Mouse (Mus musculus) retina, postnatal 7 days (tissue): ENCODE data around the gene Tspan7.

ENCODE experiments used
- DNase-seq: peaks from one replicate; pipeline ENCODE4 v3.0.0-alpha.2; 2012; ENCODE audit warnings: low read depth, low spot score

The Tspan7 gene

DNA sequence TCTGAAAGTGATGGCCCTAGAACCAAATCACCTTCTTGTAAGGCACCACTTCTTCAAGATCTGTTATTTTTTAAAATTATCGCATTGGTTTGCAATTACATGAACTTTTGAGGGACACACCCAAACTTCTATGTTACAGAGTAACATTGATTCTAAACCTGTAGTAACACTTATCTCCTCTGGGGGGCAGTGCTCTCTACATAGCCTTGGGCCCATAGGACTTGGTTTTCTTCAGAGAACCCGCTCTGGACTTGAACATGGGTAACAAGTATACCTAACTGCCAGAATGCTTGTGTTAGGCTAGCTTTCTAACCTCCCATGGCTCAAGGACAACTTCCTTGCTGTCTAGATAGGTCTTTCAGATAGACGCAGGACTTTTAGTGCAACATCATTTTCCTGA, 64.8 kb downstream of the Tspan7 start:
- DNase-seq: no peak

DNA sequence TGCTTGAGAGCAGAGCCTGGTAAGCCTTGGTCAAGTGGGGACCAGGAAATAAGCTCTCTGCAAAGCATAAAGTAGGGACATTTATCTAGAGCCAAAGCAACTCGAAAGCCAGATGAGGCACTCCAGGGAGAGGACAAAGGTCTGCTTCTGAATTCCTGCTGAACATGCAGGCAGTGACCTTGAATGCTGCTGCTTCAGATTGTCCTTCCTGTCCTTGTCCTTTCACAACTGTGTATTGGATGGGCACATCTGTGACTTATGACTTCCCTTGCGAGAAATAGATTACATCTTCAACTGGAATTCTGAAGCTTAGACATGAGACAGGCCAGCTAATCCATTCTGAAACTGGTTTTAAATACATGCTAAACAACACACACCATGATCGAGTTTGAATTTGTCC, 71.9 kb downstream of the Tspan7 start:
- DNase-seq: no peak

DNA sequence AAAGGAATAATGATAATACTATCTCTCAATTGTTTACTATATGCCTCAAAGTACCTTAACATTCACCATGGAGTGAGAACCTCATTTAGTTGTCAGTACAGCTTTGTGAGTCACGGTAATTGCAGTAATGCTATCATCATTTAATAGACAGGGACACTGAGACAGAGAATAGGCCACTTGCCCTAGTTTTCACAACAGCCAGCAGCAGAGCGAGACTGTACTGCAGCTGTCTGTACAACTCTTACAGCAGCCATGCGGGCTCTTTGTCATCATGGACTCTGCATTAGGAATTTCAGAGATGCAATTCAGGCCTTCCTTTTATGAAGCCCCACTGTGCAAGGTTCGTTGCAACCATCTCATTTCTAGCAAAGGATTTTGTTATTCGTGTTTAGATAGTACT, 72.6 kb downstream of the Tspan7 start:
- no peak for DNase-seq

DNA sequence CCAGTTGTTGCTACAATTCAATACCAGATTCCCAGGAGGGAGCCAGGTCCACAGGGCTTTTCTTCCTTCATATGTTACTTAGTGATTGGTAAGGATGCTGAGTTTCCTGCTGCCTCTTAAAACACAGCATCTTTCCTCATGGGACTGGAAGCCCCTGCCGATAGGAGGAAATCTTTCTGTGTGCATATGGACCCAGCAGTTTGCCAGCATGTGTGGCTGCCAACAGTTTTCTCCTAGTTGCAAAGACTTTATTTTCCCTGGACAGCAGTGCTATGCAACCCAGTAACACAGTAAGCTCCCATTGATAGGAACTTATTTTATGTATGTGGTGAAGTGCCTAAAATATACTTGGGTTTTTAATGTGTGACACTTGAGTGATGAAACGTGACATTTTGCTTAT, 73.7 kb downstream of the Tspan7 start:
- no peak for DNase-seq

DNA sequence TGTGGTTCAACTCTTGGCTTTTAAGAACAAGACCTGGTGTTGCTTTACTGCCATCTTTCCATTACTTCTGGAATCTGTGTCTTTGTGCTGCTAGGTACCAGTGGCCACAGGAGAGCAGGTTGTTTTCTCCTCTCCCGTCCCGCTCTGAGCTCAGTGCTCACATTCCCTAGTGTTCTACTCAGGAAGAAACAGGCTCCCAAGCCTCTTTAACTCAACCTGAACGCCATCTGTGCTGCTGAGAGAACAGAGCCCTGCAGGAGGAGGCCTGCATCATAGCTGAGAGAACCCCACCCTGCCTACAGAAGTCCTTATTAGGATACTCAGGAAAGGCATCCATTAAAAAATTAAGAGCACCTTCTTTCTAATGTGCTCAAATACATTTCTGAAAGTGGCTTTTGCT, 80.9 kb downstream of the Tspan7 start:
- no peak for DNase-seq

DNA sequence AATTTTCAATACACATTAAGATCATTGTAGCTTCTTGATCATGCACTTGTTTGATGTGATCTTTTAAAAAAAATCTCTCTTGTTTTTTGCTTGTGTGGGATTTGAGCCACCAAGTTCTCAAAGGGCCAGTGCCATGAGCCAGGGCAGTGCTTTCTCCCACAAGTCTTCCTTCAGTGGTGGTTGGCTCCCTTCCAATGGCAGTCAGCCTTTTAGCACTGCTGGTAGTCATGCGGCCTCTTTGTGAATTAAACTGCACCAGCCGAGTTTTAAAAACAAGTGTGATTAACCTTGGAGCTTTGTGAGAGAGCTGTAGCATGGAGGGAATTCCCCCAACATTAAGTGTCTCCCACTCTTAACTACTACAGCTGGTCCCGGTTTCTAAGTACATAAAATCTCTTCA, 89.6 kb downstream of the Tspan7 start:
- peak; percentile 6 for DNase-seq

DNA sequence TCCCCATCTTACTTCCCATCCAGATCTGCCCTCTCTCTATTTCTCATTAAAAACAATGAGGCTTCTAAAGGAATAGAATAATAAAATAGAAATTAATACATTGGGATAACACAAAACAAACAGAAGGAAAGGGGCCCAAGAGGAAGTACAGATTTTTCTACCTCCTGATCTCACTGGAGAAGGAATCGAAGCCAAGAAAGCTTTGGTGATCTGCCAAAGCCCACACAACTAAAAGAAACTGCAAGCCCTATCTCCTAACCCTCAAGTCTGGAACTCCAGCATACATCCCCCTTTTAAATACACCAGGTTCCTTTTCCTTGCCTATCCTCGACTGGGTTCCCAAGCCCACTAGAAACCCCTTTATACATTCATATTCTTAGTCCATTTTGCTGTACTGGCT, 90.4 kb downstream of the Tspan7 start:
- no peak for DNase-seq

DNA sequence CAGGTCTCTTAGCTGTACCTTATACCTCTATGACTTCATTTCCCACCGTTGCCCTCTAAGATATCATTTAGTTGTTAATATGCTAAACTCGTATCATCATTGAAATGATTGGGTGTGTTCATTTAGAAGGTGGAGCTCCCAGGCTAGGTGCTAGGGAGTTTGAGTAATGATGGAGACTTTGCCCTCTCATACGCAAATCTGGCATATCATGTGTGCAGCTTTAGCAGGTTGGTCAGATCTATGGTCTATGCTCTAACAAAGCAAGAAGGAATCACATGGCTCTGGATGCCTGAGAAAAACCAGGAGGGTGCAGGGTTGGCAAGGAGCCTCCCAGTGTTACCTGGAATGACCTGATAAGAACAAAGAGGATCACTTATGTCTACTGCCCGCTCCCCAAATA, 91.4 kb downstream of the Tspan7 start:
- no peak for DNase-seq

DNA sequence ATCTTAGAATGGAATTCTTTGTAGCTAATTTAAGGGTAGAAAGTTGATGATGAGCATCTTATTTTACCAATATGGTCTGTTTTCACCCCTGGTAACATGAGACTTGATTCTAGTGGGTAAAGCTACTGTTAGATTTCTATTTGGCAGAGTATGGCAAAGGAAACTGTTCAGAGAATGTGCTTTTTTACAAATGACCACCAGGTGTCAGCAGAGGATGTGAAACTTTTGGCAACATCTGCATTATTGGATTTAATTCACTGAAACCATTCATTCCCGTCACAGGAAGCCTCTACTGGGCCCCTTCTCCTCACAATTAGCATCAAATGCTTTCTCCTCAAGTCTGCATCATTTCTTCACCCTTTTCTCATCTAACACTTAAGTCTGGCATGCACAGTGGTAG, 92.4 kb downstream of the Tspan7 start:
- peak; percentile 20 for DNase-seq

DNA sequence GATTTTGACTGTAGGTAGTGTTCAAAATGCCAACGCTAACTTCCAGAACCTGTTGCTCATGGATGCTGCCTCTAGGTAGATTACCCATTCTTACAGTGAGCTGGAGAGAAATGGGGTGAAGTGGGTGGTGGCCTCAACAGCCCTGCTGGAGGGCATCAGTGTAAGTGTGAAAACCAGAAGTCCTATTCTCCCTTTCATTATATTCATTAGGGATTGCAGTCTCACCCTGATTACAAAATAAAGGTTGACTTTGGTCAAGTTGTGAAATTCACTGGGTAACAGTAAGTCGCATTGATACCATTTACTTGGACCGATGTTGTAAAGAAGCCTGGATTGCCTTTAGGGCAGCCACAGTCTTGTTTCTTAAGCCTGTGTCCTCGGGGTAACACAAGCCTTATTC, 97.8 kb downstream of the Tspan7 start:
- DNase-seq: no peak

DNA sequence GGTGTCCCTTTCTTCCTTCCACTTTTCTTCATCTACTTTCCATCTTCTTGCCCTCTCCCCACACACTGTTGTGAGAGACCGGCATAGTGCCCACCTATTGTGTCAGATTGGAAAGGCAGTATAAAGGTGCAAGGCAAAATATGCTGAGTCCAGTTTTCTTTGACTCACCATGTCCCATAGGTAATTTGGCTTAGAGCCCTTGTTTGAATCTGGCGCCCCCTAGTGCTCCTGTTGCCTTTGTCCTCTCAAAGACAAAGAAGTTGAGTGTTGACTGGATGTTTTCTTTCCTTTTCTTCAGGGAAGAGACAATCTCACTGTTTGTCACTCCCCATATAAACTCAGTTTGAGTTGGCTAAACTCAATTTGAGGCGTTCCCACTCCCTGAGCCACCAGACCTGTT, 107.3 kb downstream of the Tspan7 start:
- DNase-seq: no peak

DNA sequence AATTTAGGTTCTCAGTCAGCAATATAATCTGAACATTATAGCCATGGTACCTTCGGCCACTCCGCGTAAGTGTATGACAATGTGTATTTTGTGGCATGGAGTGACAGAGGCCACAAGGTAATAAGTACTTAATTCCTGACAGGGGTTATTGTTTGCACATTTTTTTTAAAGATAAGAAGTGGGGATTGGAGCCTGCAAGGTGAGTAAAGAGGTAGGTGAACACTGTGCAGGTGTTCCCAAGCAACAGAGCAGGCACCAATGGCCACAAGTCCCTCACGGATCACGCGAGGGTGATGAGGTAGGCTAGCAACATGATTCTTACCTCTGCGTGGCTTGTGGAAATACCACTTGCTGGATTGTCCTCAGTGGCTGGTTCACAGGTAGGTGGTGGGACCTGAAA, 108.6 kb downstream of the Tspan7 start:
- no peak for DNase-seq

DNA sequence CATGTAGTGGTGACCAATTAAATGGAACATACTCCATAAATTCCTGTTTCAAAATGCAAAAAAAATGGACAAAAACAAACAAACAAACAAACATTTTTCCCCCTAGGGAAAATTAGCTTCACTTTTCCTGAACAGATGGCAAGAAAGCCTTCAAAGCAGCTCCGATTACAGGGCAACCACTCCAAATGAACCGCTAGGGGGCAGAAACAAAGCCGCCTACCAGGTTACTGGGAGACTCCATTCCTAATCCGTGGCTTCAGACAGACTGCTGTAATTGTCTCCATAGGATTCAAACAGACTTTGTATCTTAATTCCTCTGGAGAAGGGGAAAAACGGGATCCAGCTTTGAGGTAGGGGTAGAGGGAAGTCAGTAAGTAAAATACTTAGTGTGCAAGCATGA, 132.2 kb downstream of the Tspan7 start:
- peak; percentile 35 for DNase-seq

DNA sequence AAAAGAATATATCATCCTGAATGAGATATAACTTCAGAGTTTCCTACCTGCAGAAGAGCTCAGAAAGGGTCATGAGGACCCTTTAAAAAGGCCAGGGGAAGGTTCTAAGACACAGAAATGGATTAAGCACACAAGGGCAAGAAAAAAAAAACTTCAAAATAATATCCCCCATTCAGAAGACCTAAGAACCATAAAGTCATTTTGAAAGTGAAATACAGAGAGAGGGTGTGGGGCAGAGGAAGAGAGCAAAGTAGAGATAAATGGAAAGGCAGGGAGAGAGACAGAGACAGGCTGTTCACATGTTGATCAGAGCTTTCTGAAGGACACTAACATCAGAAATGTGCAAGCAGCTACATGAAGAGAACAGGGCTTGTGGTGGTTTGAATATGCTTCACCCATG, 156.1 kb downstream of the Tspan7 start:
- no peak for DNase-seq
